Mouse (Mus musculus) forebrain, embryonic 14.5 days (tissue): Measurements from ENCODE around the gene Slc25a23. TPM values are rescaled to one million over a fixed set of nuclear protein-coding genes. Genes with fewer than 3 reads are reported as not detected.

Experiments used
- ATAC-seq: fragments of 200-750 bp; cut with Nextera tagmentation; 2 replicates; pipeline ENCODE4 v1.8.0; 2017; ENCODE audit warnings: mild to moderate bottlenecking, moderate library complexity
- DNase-seq: peaks from one replicate; pipeline ENCODE4 v3.0.0-alpha.2; 2015; ENCODE audit warnings: low spot score
- H3K27ac ChIP-seq: fragments of 300-500 bp; sonication (generic); 2 replicates; pipeline ENCODE4 v1.5.1; 2014; ENCODE audit warnings: low read depth, mild to moderate bottlenecking, control low read depth, low read length, moderate library complexity
- H3K27me3 ChIP-seq: fragments of 300-500 bp; sonication (generic); replicated peaks from 2 replicates; pipeline ENCODE4 v1.6.1; 2014; ENCODE audit warnings: low read length, control low read depth, mixed read lengths; ENCODE audit not compliant: control insufficient read depth, insufficient read depth
- H3K36me3 ChIP-seq: fragments of 300-500 bp; sonication (generic); 2 replicates; pipeline ENCODE4 v1.6.1; 2014; ENCODE audit warnings: low read length, control low read depth; ENCODE audit not compliant: control insufficient read depth, insufficient read depth
- H3K4me1 ChIP-seq: fragments of 300-500 bp; sonication (generic); 2 replicates; pipeline ENCODE4 v1.6.1; 2014; ENCODE audit warnings: antibody characterized with exemption, low read length, control low read depth; ENCODE audit not compliant: control insufficient read depth, insufficient read depth
- H3K4me2 ChIP-seq: fragments of 300-500 bp; sonication (generic); 2 replicates; pipeline ENCODE4 v1.6.1; 2014; ENCODE audit warnings: mild to moderate bottlenecking, control low read depth, low read length
- H3K4me3 ChIP-seq: fragments of 300-500 bp; sonication (generic); 2 replicates; pipeline ENCODE4 v1.5.1; 2014; ENCODE audit warnings: low read depth, low read length, control low read depth
- H3K9ac ChIP-seq: fragments of 300-500 bp; sonication (generic); 2 replicates; pipeline ENCODE4 v1.6.1; 2014; ENCODE audit warnings: mild to moderate bottlenecking, low read length, control low read depth, moderate library complexity
- H3K9me3 ChIP-seq: fragments of 300-500 bp; sonication (generic); replicated peaks from 2 replicates; pipeline ENCODE4 v1.6.1; 2016; ENCODE audit warnings: low read length, control low read depth, mixed read lengths; ENCODE audit not compliant: control insufficient read depth
- WGBS: fragments of 180-500 bp; shearing (Covaris S2); extraction: QIAGEN DNeasy Blood & Tissue Kit; methylation state at CpG from one replicate; pipeline ENCODE4 v1.1.7; 2014; 5-methylcytosine and 5-hydroxymethylcytosine counted together
- polyA plus RNA-seq: library from polyadenylated mRNA; unstranded; fragments of >200 nt; fragmentation: Nextera tagmentation; extraction: Ambion mirVana; gene quantifications from 2 replicates; pipeline ENCODE4 v1.2.1, GENCODE M21; 2014

The Slc25a23 gene
- polyA plus RNA-seq, 1 experiment from 2014 or later, result 25.7 TPM

GRCm38 (mm10) chr17:57099629-57100325 lies 40.1 kb upstream of the Slc25a23 start:
- Histone ChIP-seq H3K36me3 (0 out of 2 replicates have a peak, but pooled peaks cover 4% of the 10 kb centered on the region), H3K27ac (no peak overlapping the region), H3K27me3 (peaks cover 4% of the 10 kb centered on the region; the same call in 1 of the 2 replicates), H3K4me1 (peaks cover 3% of the 10 kb centered on the region), H3K9me3 (no peaks in the 10 kb centered on the region), H3K4me3 (no peak overlapping the region), H3K9ac (no peak overlapping the region), H3K4me2 (no peak overlapping the region)
- ATAC-seq, result no peak
- WGBS, result 7% methylated on average over 10 of the region's 10 CpGs
- peak; percentile 17 for DNase-seq

- no peak overlapping the region for H3K4me2 ChIP-seq
- H3K27me3 ChIP-seq, result peaks cover 4% of the 10 kb centered on the region; the same call in 1 of the 2 replicates
- H3K36me3 ChIP-seq, result 0 out of 2 replicates have a peak, but pooled peaks cover 4% of the 10 kb centered on the region
- ATAC-seq (no peak), DNase-seq (no peak)
- H3K9me3 ChIP-seq, result no peaks in the 10 kb centered on the region
- H3K27ac ChIP-seq, result no peak overlapping the region
- H3K4me1 ChIP-seq, result peaks cover 3% of the 10 kb centered on the region
- no peak overlapping the region for H3K9ac ChIP-seq
- 86% methylated on average over 5 of the region's 5 CpGs for WGBS
- H3K4me3 ChIP-seq, result no peak overlapping the region
Measured at GRCm38 (mm10) chr17:57098321-57098720, 38.7 kb upstream of the Slc25a23 start.

- Histone ChIP-seq H3K27me3 (peaks cover 4% of the 10 kb centered on the region; the same call in 1 of the 2 replicates), H3K4me1 (peaks cover 3% of the 10 kb centered on the region), H3K9me3 (no peaks in the 10 kb centered on the region), H3K9ac (no peak overlapping the region), H3K36me3 (0 out of 2 replicates have a peak, but pooled peaks cover 4% of the 10 kb centered on the region), H3K4me3 (peak overlapping the region; percentile 5; the same call in 1 of the 2 replicates), H3K4me2 (peak overlapping the region; percentile 39), H3K27ac (no peak overlapping the region)
- DNase-seq (peak; percentile 79), ATAC-seq (peak; percentile 86)
- WGBS, result under 1% methylated on average over 11 of the region's 11 CpGs
Measured at GRCm38 (mm10) chr17:57096623-57096920, 36.9 kb upstream of the Slc25a23 start.

- H3K4me3 ChIP-seq, result peak overlapping the region; percentile 5; the same call in 1 of the 2 replicates
- ATAC-seq (peak; percentile 85), DNase-seq (peak; percentile 75)
- H3K4me2 ChIP-seq, result peak overlapping the region; percentile 39
- WGBS, result 1% methylated on average over 18 of the region's 19 CpGs
- peaks cover 3% of the 10 kb centered on the region for H3K4me1 ChIP-seq
- peaks cover 4% of the 10 kb centered on the region; the same call in 1 of the 2 replicates for H3K27me3 ChIP-seq
- H3K27ac ChIP-seq, result no peak overlapping the region
- H3K9ac ChIP-seq, result no peak overlapping the region
- no peaks in the 10 kb centered on the region for H3K9me3 ChIP-seq
- 0 out of 2 replicates have a peak, but pooled peaks cover 4% of the 10 kb centered on the region for H3K36me3 ChIP-seq
Measured at GRCm38 (mm10) chr17:57095855-57096622, 36.4 kb upstream of the Slc25a23 start.

- 98% methylated on average over 3 of the region's 3 CpGs for WGBS
- H3K9me3 ChIP-seq, result no peaks in the 10 kb centered on the region
- no peak overlapping the region for H3K4me2 ChIP-seq
- H3K4me1 ChIP-seq, result peaks cover 3% of the 10 kb centered on the region
- H3K9ac ChIP-seq, result no peak overlapping the region
- no peak for DNase-seq
- no peaks in the 10 kb centered on the region for H3K36me3 ChIP-seq
- peaks cover 4% of the 10 kb centered on the region; the same call in 1 of the 2 replicates for H3K27me3 ChIP-seq
- H3K27ac ChIP-seq, result no peak overlapping the region
- no peak for ATAC-seq
- H3K4me3 ChIP-seq, result no peak overlapping the region
Measured at GRCm38 (mm10) chr17:57094222-57094621, 34.6 kb upstream of the Slc25a23 start.

- DNase-seq (peak; percentile 86), ATAC-seq (peak; percentile 95)
- H3K4me1 ChIP-seq, result peaks cover 5% of the 10 kb centered on the region; the same call in 1 of the 2 replicates
- peaks cover 8% of the 10 kb centered on the region; the same call in 1 of the 2 replicates for H3K36me3 ChIP-seq
- no peaks in the 10 kb centered on the region for H3K27me3 ChIP-seq
- peak within 1 kb of the TSS; percentile 66 for H3K4me2 ChIP-seq
- peak within 1 kb of the TSS; percentile 52 for H3K27ac ChIP-seq
- peak within 1 kb of the TSS; percentile 51 for H3K4me3 ChIP-seq
- peak within 1 kb of the TSS; percentile 82 for H3K9ac ChIP-seq
- WGBS, result under 1% methylated on average over 31 of the region's 31 CpGs
- no peaks in the 10 kb centered on the region for H3K9me3 ChIP-seq
Measured at GRCm38 (mm10) chr17:57087049-57087832, 27.6 kb upstream of the Slc25a23 start, which contains the start of gene Tubb4a. TSS of gene Tubb4a (minus strand) at chr17:57087782.

GRCm38 (mm10) chr17:57085970-57086757 lies 26.5 kb upstream of the Slc25a23 start:
- WGBS, result 85% methylated on average over 11 of the region's 11 CpGs
- ATAC-seq, result no peak
- Histone ChIP-seq H3K4me2 (peak overlapping the region; percentile 66), H3K27ac (no peak overlapping the region), H3K9ac (no peak overlapping the region), H3K27me3 (no peaks in the 10 kb centered on the region), H3K36me3 (peaks cover 14% of the 10 kb centered on the region), H3K4me3 (peak overlapping the region; percentile 51; the same call in 1 of the 2 replicates), H3K9me3 (no peaks in the 10 kb centered on the region), H3K4me1 (peaks cover 5% of the 10 kb centered on the region; the same call in 1 of the 2 replicates)
- DNase-seq, result no peak

GRCm38 (mm10) chr17:57082481-57082880 lies 22.8 kb upstream of the Slc25a23 start:
- no peaks in the 10 kb centered on the region for H3K27me3 ChIP-seq
- no peak overlapping the region for H3K27ac ChIP-seq
- ATAC-seq (no peak), DNase-seq (no peak)
- H3K4me3 ChIP-seq, result no peak overlapping the region
- WGBS, result 89% methylated on average over 5 of the region's 5 CpGs
- H3K9me3 ChIP-seq, result no peaks in the 10 kb centered on the region
- no peak overlapping the region for H3K4me2 ChIP-seq
- H3K36me3 ChIP-seq, result peaks cover 30% of the 10 kb centered on the region
- peaks cover 5% of the 10 kb centered on the region; the same call in 1 of the 2 replicates for H3K4me1 ChIP-seq
- H3K9ac ChIP-seq, result no peak overlapping the region
